Mouse (Mus musculus) testis, adult 2 months (tissue): Measurements from ENCODE around the gene Sptbn1. TPM values are rescaled to one million over a fixed set of nuclear protein-coding genes. Genes with fewer than 3 reads are reported as not detected.

Experiments used
- H3K27ac ChIP-seq: fragments of 200-500 bp; 2 replicates; pipeline ENCODE4 v1.5.1; 2012; ENCODE audit warnings: low read depth, low read length; ENCODE audit not compliant: control insufficient read depth, insufficient read depth
- H3K27me3 ChIP-seq: fragments of 200-500 bp; 2 replicates; pipeline ENCODE4 v1.6.1; 2012; ENCODE audit warnings: mild to moderate bottlenecking, low read length, moderate library complexity; ENCODE audit not compliant: control insufficient read depth, insufficient read depth
- H3K36me3 ChIP-seq: fragments of 200-500 bp; 2 replicates; pipeline ENCODE4 v1.6.1; 2012; ENCODE audit warnings: mild to moderate bottlenecking, low read length; ENCODE audit not compliant: control insufficient read depth, insufficient read depth
- H3K4me1 ChIP-seq: fragments of 200-500 bp; 2 replicates; pipeline ENCODE4 v1.6.1; 2012; ENCODE audit warnings: low read length; ENCODE audit not compliant: control insufficient read depth, insufficient read depth
- H3K4me3 ChIP-seq: fragments of 200-500 bp; 2 replicates; pipeline ENCODE4 v1.5.1; 2012; ENCODE audit warnings: low read depth, mild to moderate bottlenecking, low read length, moderate library complexity, mixed read lengths; ENCODE audit not compliant: control insufficient read depth
- CTCF ChIP-seq: fragments of 200-500 bp; IDR thresholded peaks from 2 replicates; pipeline ENCODE4 v1.5.1; 2012; ENCODE audit warnings: low read depth, mild to moderate bottlenecking, inconsistent platforms, low read length, moderate library complexity; ENCODE audit not compliant: control insufficient read depth, insufficient read depth, insufficient replicate concordance
- POLR2A ChIP-seq: fragments of 200-500 bp; IDR thresholded peaks from 2 replicates; pipeline ENCODE4 v1.6.1; 2012; ENCODE audit warnings: low read depth, mild to moderate bottlenecking, inconsistent platforms, low read length, moderate library complexity; ENCODE audit not compliant: control insufficient read depth
- polyA plus RNA-seq: library from polyadenylated mRNA; depleted of rRNA; stranded (reverse); fragments of >200 nt; gene quantifications from 2 replicates; pipeline ENCODE4 v1.2.3, GENCODE M21; 2012

Sptbn1 gene
- polyA plus RNA-seq, 1 experiment = 21.8 TPM

DNA sequence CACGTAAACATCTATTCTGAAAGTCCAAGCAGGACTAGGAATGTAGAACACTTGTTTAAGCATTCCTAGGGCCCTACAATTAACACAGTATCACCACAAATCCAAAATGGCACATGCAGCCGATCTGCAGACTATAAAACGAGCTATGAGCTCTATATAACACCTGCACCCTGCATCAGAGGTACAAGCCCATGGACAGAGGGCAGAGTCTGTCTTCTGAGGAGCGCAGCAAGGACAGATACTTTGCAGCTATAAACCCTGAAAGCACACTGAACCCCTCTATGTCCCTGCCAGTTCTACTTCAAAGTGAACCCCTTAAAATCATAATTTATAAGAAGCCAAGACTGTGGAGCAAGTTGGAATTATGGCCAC lies 101.4 kb downstream of the Sptbn1 start:
- H3K36me3 ChIP-seq = no peaks in the 10 kb centered on the region
- no peak overlapping the region for H3K27ac ChIP-seq
- TF ChIP-seq CTCF (no peak), POLR2A (no peak)
- H3K4me1 ChIP-seq = no peaks in the 10 kb centered on the region
- no peak overlapping the region for H3K4me3 ChIP-seq
- H3K27me3 ChIP-seq = no peaks in the 10 kb centered on the region

DNA sequence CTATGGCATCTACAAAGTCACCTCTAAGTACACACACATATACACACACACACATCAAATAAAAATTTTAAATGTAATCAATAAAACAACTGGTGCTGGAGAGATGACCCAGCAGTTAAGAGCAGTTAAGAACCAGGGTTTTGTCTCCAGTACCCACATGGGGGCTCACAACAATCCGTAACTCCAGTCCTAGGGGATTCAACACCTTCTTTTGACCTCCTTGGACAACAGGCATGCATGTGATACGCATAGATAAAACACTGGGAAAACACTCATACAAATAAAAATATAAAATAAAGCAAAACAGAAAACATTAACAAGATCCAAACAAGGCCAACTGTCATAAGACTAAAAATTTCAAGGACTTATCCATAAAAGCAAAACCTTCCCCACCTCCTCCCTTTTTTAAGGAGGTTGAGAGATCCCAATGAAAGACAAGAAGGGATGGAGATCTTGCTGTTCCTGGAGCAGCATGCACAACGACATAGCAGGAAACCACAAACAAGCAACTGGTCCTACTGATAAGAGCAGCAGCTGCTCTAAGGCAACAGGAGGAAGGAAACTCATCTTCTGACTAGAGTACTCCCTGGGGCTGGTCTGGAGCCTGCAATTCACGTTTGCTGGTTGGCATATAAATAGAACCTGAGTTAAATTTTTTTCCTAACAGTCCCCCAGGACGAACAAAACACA lies 102.0 kb downstream of the Sptbn1 start:
- no peaks in the 10 kb centered on the region for H3K36me3 ChIP-seq
- H3K27ac ChIP-seq = no peak overlapping the region
- no peaks in the 10 kb centered on the region; the same call in 1 of the 2 replicates for H3K4me1 ChIP-seq
- H3K27me3 ChIP-seq = no peaks in the 10 kb centered on the region
- H3K4me3 ChIP-seq = no peak overlapping the region
- TF ChIP-seq CTCF = no peak

DNA sequence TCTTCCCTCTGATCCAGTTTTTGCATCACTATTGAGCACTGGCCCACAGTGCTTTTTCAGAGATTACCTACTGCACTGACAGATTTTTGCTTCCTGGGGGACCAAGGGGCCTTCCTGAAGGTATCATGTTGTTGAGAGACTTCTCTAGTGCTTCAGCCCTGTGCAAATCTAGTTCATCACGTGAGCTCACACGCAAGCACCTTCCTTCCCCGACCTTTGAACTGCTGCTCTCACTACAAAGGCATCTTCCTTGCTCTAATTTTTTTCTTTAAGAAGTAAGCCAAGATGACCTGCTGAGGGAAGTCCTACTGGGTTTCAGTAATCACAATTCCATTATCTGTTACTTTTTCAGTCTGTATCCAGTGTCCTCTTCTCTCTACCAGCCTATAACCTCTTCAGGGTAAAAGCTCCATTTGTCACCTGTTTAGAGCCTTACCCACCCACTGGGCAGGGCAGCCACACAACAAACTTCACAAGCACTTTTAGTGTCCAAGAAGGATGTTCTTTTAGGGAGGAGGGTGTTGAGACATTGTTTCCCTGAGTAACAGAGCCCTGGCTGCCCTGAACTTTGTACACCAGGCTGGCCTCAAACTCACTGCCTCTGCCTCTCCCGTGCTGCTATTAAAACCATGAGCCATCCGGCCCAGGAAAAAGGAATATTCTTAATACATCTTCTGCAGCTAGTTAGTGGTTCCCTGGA lies 103.3 kb downstream of the Sptbn1 start:
- H3K36me3 ChIP-seq = no peaks in the 10 kb centered on the region
- TF ChIP-seq CTCF (no peak), POLR2A (no peak)
- no peaks in the 10 kb centered on the region; the same call in 1 of the 2 replicates for H3K4me1 ChIP-seq
- no peak overlapping the region for H3K27ac ChIP-seq
- no peak overlapping the region for H3K4me3 ChIP-seq
- no peaks in the 10 kb centered on the region for H3K27me3 ChIP-seq

DNA sequence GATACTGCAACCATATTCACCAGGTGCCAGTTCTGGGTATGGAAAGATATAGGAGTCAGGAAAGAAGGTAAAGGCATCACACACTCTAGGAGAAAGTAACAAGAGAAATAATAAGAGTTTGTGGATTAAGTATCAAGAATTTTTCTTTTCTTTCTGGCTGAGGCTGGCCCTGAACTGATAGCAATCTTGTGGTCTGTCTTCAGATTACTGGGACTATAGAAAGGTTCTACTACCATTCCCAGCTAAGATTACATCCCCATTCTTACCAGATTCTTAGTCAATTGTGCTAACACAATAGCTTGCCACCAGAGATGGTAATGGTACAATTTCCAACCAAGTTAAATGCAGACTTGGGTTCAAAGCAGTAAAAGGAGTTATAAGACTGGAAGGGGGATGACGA lies 104.1 kb downstream of the Sptbn1 start:
- Histone ChIP-seq H3K4me1 (no peaks in the 10 kb centered on the region; the same call in 1 of the 2 replicates), H3K36me3 (no peaks in the 10 kb centered on the region), H3K27me3 (no peaks in the 10 kb centered on the region), H3K27ac (no peak overlapping the region), H3K4me3 (no peak overlapping the region)
- TF ChIP-seq POLR2A (no peak), CTCF (no peak)

DNA sequence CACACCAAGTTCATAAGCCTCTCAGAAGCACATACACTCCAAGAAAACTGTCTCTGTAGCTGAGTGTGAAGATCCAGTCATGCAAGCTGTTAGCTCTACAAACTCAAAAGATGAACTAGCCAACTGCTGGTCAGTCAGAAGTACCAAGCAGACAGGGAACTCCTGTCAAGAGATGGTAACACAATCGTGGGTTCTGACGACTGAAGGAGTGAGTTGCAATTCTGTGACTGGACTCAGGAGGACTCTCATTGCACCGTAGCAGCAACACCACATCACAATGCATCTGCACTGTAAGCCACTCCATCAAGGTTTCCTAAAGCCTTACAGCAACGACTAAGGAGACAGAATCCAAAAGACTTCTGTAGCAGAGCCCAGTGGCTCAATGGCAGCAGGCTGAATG lies 104.9 kb downstream of the Sptbn1 start:
- H3K27ac ChIP-seq = no peak overlapping the region
- no peaks in the 10 kb centered on the region for H3K36me3 ChIP-seq
- no peaks in the 10 kb centered on the region; the same call in 1 of the 2 replicates for H3K4me1 ChIP-seq
- no peaks in the 10 kb centered on the region for H3K27me3 ChIP-seq
- TF ChIP-seq POLR2A (no peak), CTCF (no peak)
- no peak overlapping the region for H3K4me3 ChIP-seq

DNA sequence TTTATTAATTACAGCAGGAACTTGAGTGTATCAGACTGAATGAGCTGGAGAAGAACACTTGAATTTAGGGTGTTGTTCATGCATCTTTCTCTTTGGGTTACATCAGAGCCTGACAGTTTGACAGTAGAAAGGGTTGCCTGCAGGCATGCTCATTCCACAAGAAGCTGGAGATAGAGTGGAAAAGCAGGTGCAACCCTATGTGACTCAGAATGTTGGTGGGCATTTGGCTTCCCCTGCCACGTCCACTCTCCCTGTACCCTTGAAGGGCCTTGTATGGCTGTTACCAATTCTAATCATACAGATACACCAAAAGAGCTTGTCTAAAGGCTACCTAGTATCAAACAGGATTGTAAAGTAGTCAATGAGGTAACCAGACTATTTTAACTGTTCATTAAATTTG lies 106.2 kb downstream of the Sptbn1 start:
- no peak overlapping the region for H3K27ac ChIP-seq
- no peaks in the 10 kb centered on the region; the same call in 1 of the 2 replicates for H3K4me1 ChIP-seq
- TF ChIP-seq POLR2A = no peak
- no peak for TF ChIP-seq CTCF
- no peaks in the 10 kb centered on the region for H3K27me3 ChIP-seq
- no peak overlapping the region for H3K4me3 ChIP-seq
- H3K36me3 ChIP-seq = no peaks in the 10 kb centered on the region

GRCm38 (mm10) chr11:30161173-30161650 lies 106.8 kb downstream of the Sptbn1 start:
- no peak for TF ChIP-seq POLR2A
- TF ChIP-seq CTCF = no peak
- no peak overlapping the region for H3K27ac ChIP-seq

More at GRCm38 (mm10) chr11:30161173-30161650, 106.8 kb downstream of the Sptbn1 start:
- H3K27me3 ChIP-seq = no peaks in the 10 kb centered on the region
- H3K36me3 ChIP-seq = no peaks in the 10 kb centered on the region
- no peak overlapping the region for H3K4me3 ChIP-seq
- H3K4me1 ChIP-seq = no peaks in the 10 kb centered on the region; the same call in 1 of the 2 replicates
